Mouse (Mus musculus) heart, embryonic 14.5 days (tissue): ENCODE results near the gene Wipf3. TPM values are rescaled to one million over a fixed set of nuclear protein-coding genes. Genes with fewer than 3 reads are reported as not detected.

ENCODE experiments used
- ATAC-seq: fragments of 200-750 bp; cut with Nextera tagmentation; 2 replicates; pipeline ENCODE4 v1.8.0; 2017; ENCODE audit warnings: low read depth, moderate TSS enrichment; ENCODE audit not compliant: insufficient number of reproducible peaks, insufficient read depth, low FRiP score
- H3K27ac ChIP-seq, 2 experiments: fragments of 200-500 bp in 1 of 2; fragments of 300-500 bp in 1 of 2; sonication (generic) in 1 of 2; replicated peaks in 1 of 2; 2 replicates each; pipeline ENCODE4 v1.5.1; 2012 to 2014; ENCODE audit warnings: low read depth in 2 of 2, low read length in 2 of 2, control low read depth in 1 of 2, mild to moderate bottlenecking in 1 of 2, mixed read lengths in 1 of 2; ENCODE audit not compliant: control insufficient read depth in 1 of 2, insufficient read depth in 1 of 2
- H3K27me3 ChIP-seq: fragments of 300-500 bp; sonication (generic); 2 replicates; pipeline ENCODE4 v1.6.1; 2014; ENCODE audit warnings: mild to moderate bottlenecking, low read length, control low read depth; ENCODE audit not compliant: control insufficient read depth, insufficient read depth
- H3K36me3 ChIP-seq: fragments of 300-500 bp; sonication (generic); 2 replicates; pipeline ENCODE4 v1.6.1; 2014; ENCODE audit warnings: mild to moderate bottlenecking, control low read depth, low read length, mixed read lengths; ENCODE audit not compliant: control insufficient read depth, insufficient read depth
- H3K4me1 ChIP-seq, 2 experiments: fragments of 200-500 bp in 1 of 2; fragments of 300-500 bp in 1 of 2; sonication (generic) in 1 of 2; 2 replicates each; pipeline ENCODE4 v1.6.1; 2012 to 2014; ENCODE audit warnings: low read length in 2 of 2, control low read depth in 1 of 2, mixed read lengths in 1 of 2; ENCODE audit not compliant: control insufficient read depth in 2 of 2, insufficient read depth in 2 of 2
- H3K4me2 ChIP-seq: fragments of 300-500 bp; sonication (generic); 2 replicates; pipeline ENCODE4 v1.6.1; 2014; ENCODE audit warnings: mild to moderate bottlenecking, low read length
- H3K4me3 ChIP-seq, 2 experiments: fragments of 200-500 bp in 1 of 2; fragments of 300-500 bp in 1 of 2; sonication (generic) in 1 of 2; 2 replicates each; pipeline ENCODE4 v1.5.1; 2012 to 2014; ENCODE audit warnings: low read length in 2 of 2, mild to moderate bottlenecking in 2 of 2, control low read depth in 1 of 2, low read depth in 1 of 2, moderate library complexity in 1 of 2; ENCODE audit not compliant: control insufficient read depth in 1 of 2, insufficient read depth in 1 of 2
- H3K9ac ChIP-seq: fragments of 300-500 bp; sonication (generic); 2 replicates; pipeline ENCODE4 v1.6.1; 2014; ENCODE audit warnings: mild to moderate bottlenecking, low read length
- H3K9me3 ChIP-seq: fragments of 300-500 bp; sonication (generic); 2 replicates; pipeline ENCODE4 v1.6.1; 2016; ENCODE audit warnings: low read length, control low read depth; ENCODE audit not compliant: control insufficient read depth
- WGBS: fragments of 180-500 bp; shearing (Covaris S2); extraction: QIAGEN DNeasy Blood & Tissue Kit; methylation state at CpG from one replicate; pipeline ENCODE4 v1.1.7; 2014; 5-methylcytosine and 5-hydroxymethylcytosine counted together
- polyA plus RNA-seq: library from polyadenylated mRNA; unstranded; fragments of >200 nt; fragmentation: Nextera tagmentation; extraction: Ambion mirVana; gene quantifications from 2 replicates; pipeline ENCODE4 v1.2.1, GENCODE M21; 2014

The Wipf3 gene
- polyA plus RNA-seq, 1 experiment from 2014 or later, result 6.9 TPM

- Histone ChIP-seq H3K27me3 (no peaks in the 10 kb centered on the region), H3K4me3 (no peak overlapping the region), H3K4me2 (no peak overlapping the region), H3K9me3 (no peaks in the 10 kb centered on the region), H3K9ac (no peak overlapping the region), H3K4me1 (peaks cover 35 to 61% of the 10 kb centered on the region in 2 experiments), H3K27ac (no peak overlapping the region), H3K36me3 (no peaks in the 10 kb centered on the region)
- ATAC-seq, result no peak
- 86% methylated on average over 6 of the region's 6 CpGs for whole genome bisulfite sequencing
Measured at GRCm38 (mm10) chr6:54462766-54463165, 33.4 kb downstream of the Wipf3 start.

- Histone ChIP-seq H3K4me2 (no peak overlapping the region), H3K4me1 (peaks cover 36 to 54% of the 10 kb centered on the region in 2 experiments), H3K36me3 (no peaks in the 10 kb centered on the region), H3K9me3 (no peaks in the 10 kb centered on the region), H3K9ac (no peak overlapping the region), H3K27me3 (no peaks in the 10 kb centered on the region), H3K4me3 (no peak overlapping the region), H3K27ac (peak overlapping the region; percentile 53 to 62; a peak in 3 of 4 replicates)
- ATAC-seq, result no peak
- WGBS, result 50% methylated on average over 8 of the region's 8 CpGs
Measured at GRCm38 (mm10) chr6:54463701-54464458, 34.5 kb downstream of the Wipf3 start.

GRCm38 (mm10) chr6:54464926-54465325 is 35.5 kb downstream of the Wipf3 start:
- H3K9ac ChIP-seq, result no peak overlapping the region; the same call in 1 of the 2 replicates
- ATAC-seq, result no peak
- H3K4me3 ChIP-seq, result no peak overlapping the region
- peak overlapping the region in 1 of 2 experiments; percentile 16; a peak in 1 of 4 replicates for H3K27ac ChIP-seq
- no peaks in the 10 kb centered on the region for H3K27me3 ChIP-seq
- H3K4me1 ChIP-seq, result peaks cover 27 to 52% of the 10 kb centered on the region in 2 experiments
- WGBS, result 50% methylated on average over 4 of the region's 4 CpGs
- H3K36me3 ChIP-seq, result no peaks in the 10 kb centered on the region
- no peak overlapping the region for H3K4me2 ChIP-seq
- no peaks in the 10 kb centered on the region for H3K9me3 ChIP-seq

GRCm38 (mm10) chr6:54467371-54467770 is 38.0 kb downstream of the Wipf3 start:
- peak; percentile 81 for ATAC-seq
- H3K9me3 ChIP-seq, result no peaks in the 10 kb centered on the region
- no peak overlapping the region for H3K4me3 ChIP-seq
- peak overlapping the region; percentile 35 for H3K9ac ChIP-seq
- 20% methylated on average over 3 of the region's 3 CpGs for WGBS
- no peaks in the 10 kb centered on the region for H3K27me3 ChIP-seq
- H3K27ac ChIP-seq, result peak overlapping the region; percentile 90 to 98
- H3K4me2 ChIP-seq, result peak overlapping the region; percentile 35
- H3K4me1 ChIP-seq, result peaks cover 23 to 57% of the 10 kb centered on the region in 2 experiments
- no peaks in the 10 kb centered on the region for H3K36me3 ChIP-seq

- H3K9ac ChIP-seq, result no peak overlapping the region
- H3K27ac ChIP-seq, result peak overlapping the region; percentile 57 to 79
- ATAC-seq, result no peak
- WGBS, result 38% methylated on average over 7 of the region's 7 CpGs
- no peaks in the 10 kb centered on the region for H3K27me3 ChIP-seq
- H3K4me1 ChIP-seq, result peaks cover 33 to 63% of the 10 kb centered on the region in 2 experiments
- no peaks in the 10 kb centered on the region for H3K9me3 ChIP-seq
- H3K4me2 ChIP-seq, result peak overlapping the region; percentile 9; the same call in 1 of the 2 replicates
- H3K4me3 ChIP-seq, result no peak overlapping the region
- no peaks in the 10 kb centered on the region for H3K36me3 ChIP-seq
Measured at GRCm38 (mm10) chr6:54471866-54472265, 42.5 kb downstream of the Wipf3 start.

DNA sequence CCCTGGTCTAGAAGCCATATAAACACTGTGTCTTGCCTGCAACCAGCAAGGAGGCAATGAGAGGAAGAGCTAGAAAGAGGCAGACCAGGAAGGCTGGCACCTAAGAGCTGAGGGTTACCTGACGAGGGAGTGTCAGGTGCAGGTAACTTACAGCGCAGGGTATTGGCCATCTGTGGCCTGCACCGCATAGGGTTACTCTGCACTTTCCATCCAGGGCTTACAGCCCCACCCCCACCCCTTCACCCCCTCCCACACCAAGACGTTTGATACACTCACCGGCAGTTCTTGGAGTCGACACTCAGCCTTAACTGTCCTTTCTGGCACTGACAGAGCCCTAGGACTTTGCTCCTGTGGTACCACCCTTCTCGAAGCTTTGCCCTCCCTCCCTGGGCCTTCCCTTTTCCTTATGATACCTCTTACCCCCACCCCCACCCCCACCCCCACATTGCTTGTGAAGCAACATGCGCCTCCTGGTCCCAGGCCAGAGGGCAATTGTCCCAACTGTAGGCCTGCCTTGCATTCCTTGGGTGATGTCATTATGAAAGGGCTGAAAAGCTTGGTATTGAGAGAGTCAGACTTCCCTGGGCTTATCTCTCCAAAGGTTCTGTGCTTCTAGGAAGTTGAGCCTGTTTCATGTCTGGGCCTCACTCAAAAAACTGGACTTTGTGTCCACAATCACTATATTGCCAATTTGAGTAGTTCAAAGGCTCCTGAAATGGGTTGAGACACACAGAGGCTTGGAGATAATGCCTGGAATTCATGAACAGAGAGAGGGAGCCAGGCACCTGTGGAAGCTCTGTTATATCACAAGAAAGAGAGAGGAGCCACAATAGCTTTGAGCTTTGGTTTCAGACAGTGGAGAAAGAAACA is 43.7 kb downstream of the Wipf3 start:
- Histone ChIP-seq H3K4me3 (no peak overlapping the region), H3K36me3 (no peaks in the 10 kb centered on the region), H3K4me1 (peaks cover 31 to 56% of the 10 kb centered on the region in 2 experiments), H3K27me3 (no peaks in the 10 kb centered on the region), H3K27ac (peak overlapping the region; percentile 70 to 79), H3K9me3 (no peaks in the 10 kb centered on the region), H3K4me2 (peak overlapping the region; percentile 9), H3K9ac (no peak overlapping the region)
- 47% methylated on average over 8 of the region's 8 CpGs for WGBS
- peak; percentile 60 for ATAC-seq

- Histone ChIP-seq H3K9ac (peak overlapping the region; percentile 27; the same call in 1 of the 2 replicates), H3K4me3 (no peak overlapping the region), H3K36me3 (no peaks in the 10 kb centered on the region), H3K4me1 (peaks cover 29 to 47% of the 10 kb centered on the region in 2 experiments), H3K4me2 (no peak overlapping the region), H3K27ac (peak overlapping the region in 1 of 2 experiments; percentile 43; a peak in 2 of 4 replicates), H3K9me3 (no peaks in the 10 kb centered on the region), H3K27me3 (no peaks in the 10 kb centered on the region)
- ATAC-seq, result no peak
- 80% methylated on average over 19 of the region's 19 CpGs for WGBS
Measured at GRCm38 (mm10) chr6:54475926-54476667, 46.7 kb downstream of the Wipf3 start.
